Mouse (Mus musculus) ES-E14 (cell line): ENCODE measurements around the gene Agap3. TPM values are rescaled to one million over a fixed set of nuclear protein-coding genes. Genes with fewer than 3 reads are reported as not detected.

Experiments used
- DNase-seq: peaks from one replicate; pipeline ENCODE4 v3.0.0-alpha.2; 2013; ENCODE audit warnings: low read depth, low spot score
- H3K27ac ChIP-seq: 2 replicates; pipeline ENCODE4 v1.5.1; 2012; ENCODE audit warnings: low read depth, mild to moderate bottlenecking, low read length, moderate library complexity, mixed read lengths; ENCODE audit not compliant: poor library complexity, insufficient read depth, severe bottlenecking
- H3K36me3 ChIP-seq: 2 replicates; pipeline ENCODE4 v1.6.1; 2012; ENCODE audit warnings: mild to moderate bottlenecking, low read length, moderate library complexity, mixed read lengths; ENCODE audit not compliant: control insufficient read depth, poor library complexity, insufficient read depth, severe bottlenecking
- H3K4me1 ChIP-seq, 2 experiments: fragments of 150-350 bp in 1 of 2; sonication (generic) in 1 of 2; 2 replicates each; pipeline ENCODE4 v1.6.1; 2012; ENCODE audit warnings: low read length in 2 of 2, mild to moderate bottlenecking in 1 of 2, mixed read lengths in 1 of 2; ENCODE audit not compliant: control insufficient read depth in 2 of 2, insufficient read depth in 2 of 2, poor library complexity in 1 of 2
- H3K4me3 ChIP-seq, 2 experiments: fragments of 150-350 bp in 1 of 2; sonication (generic) in 1 of 2; 2 replicates each; pipeline ENCODE4 v1.5.1; 2012; ENCODE audit warnings: low read length in 2 of 2, low read depth in 1 of 2, mild to moderate bottlenecking in 1 of 2, mixed read lengths in 1 of 2; ENCODE audit not compliant: insufficient read depth in 1 of 2, poor library complexity in 1 of 2, severe bottlenecking in 1 of 2
- H3K9ac ChIP-seq: 2 replicates; pipeline ENCODE4 v1.6.1; 2012; ENCODE audit warnings: low read depth, mild to moderate bottlenecking, low read length, mixed read lengths; ENCODE audit not compliant: poor library complexity, insufficient read depth, severe bottlenecking
- H3K9me3 ChIP-seq: fragments of 150-350 bp; sonication (generic); 2 replicates; pipeline ENCODE4 v1.6.1; 2012; ENCODE audit warnings: low read depth, mild to moderate bottlenecking, low read length; ENCODE audit not compliant: control insufficient read depth, insufficient read depth
- CHD2 ChIP-seq: IDR thresholded peaks from 2 replicates; pipeline ENCODE4 v1.6.1; 2014; ENCODE audit warnings: mild to moderate bottlenecking, low read depth, low read length, inconsistent platforms
- HCFC1 ChIP-seq: IDR thresholded peaks from 2 replicates; pipeline ENCODE4 v1.6.1; 2012; ENCODE audit warnings: low read length, inconsistent platforms, borderline replicate concordance; ENCODE audit not compliant: insufficient read depth
- MAFK ChIP-seq: IDR thresholded peaks from 2 replicates; pipeline ENCODE4 v1.6.1; 2014; ENCODE audit warnings: mild to moderate bottlenecking, low read depth, low read length, inconsistent platforms; ENCODE audit not compliant: insufficient read depth
- ZC3H11A ChIP-seq: IDR thresholded peaks from 2 replicates; pipeline ENCODE4 v1.6.1; 2012; ENCODE audit warnings: low read depth, mild to moderate bottlenecking, inconsistent platforms, low read length, borderline replicate concordance
- ZNF384 ChIP-seq: IDR thresholded peaks from 2 replicates; pipeline ENCODE4 v1.6.1; 2012; ENCODE audit warnings: low read depth, low read length, inconsistent platforms
- in situ Hi-C, 2 experiments: fragments of 600-800 bp; cut with MboI; formaldehyde crosslinking; loops; one replicate each; pipeline ENCODE4 v1.15.1; 2025; ENCODE audit warnings: low sequenced_read_pairs in 2 of 2, inconsistent platforms in 1 of 2; ENCODE audit not compliant: unreplicated experiment in 2 of 2
- total RNA-seq: library from RNA; depleted of rRNA; stranded (reverse); fragments of 300-350 nt; gene quantifications from 2 replicates; pipeline ENCODE4 v1.2.3, GENCODE M21; 2012

The Agap3 gene
- total RNA-seq, 1 experiment = 51.2 TPM

GRCm38 (mm10) chr5:24455613-24456012 lies 3.6 kb downstream of the Agap3 start:
- peak overlapping the region; percentile 58 for H3K9ac ChIP-seq
- no peaks in the 10 kb centered on the region; the same call in 1 of the 2 replicates for H3K36me3 ChIP-seq

GRCm38 (mm10) chr5:24466762-24467161 lies 14.8 kb downstream of the Agap3 start:
- in situ Hi-C loops = loop anchor here in 1 of 2 experiments (10.0 kb wide), 1 partner anchor 58 kb away; the partner anchor contains the start of gene Gbx1
- Histone ChIP-seq H3K27ac (no peak overlapping the region), H3K4me3 (peak overlapping the region in 1 of 2 experiments; percentile 39; a peak in 1 of 4 replicates), H3K9ac (no peak overlapping the region; the same call in 1 of the 2 replicates), H3K4me1 (0 out of 4 replicates have a peak, but pooled peaks cover 0 to 2% of the 10 kb centered on the region in 2 experiments), H3K36me3 (no peaks in the 10 kb centered on the region), H3K9me3 (no peaks in the 10 kb centered on the region)
- DNase-seq = no peak
- no peak for TF ChIP-seq CHD2
- no peak for TF ChIP-seq HCFC1
- no peak for TF ChIP-seq ZNF384
- TF ChIP-seq ZC3H11A = no peak
- TF ChIP-seq MAFK = no peak

More at GRCm38 (mm10) chr5:24455613-24456012, 3.6 kb downstream of the Agap3 start:
- in situ Hi-C loops = no loop called here
- H3K27ac ChIP-seq = no peak overlapping the region
- peaks cover 3 to 18% of the 10 kb centered on the region in 2 experiments; a peak in 2 of 4 replicates for H3K4me1 ChIP-seq
- TF ChIP-seq ZC3H11A (no peak), HCFC1 (no peak), MAFK (no peak), CHD2 (no peak), ZNF384 (no peak)
- H3K4me3 ChIP-seq = no peak overlapping the region
- DNase-seq = no peak
- H3K9me3 ChIP-seq = no peaks in the 10 kb centered on the region

GRCm38 (mm10) chr5:24470600-24470999 lies 18.6 kb downstream of the Agap3 start:
- in situ Hi-C loops = no loop called here
- no peak overlapping the region for H3K4me3 ChIP-seq
- peak; percentile 77 for DNase-seq
- no peak overlapping the region for H3K9ac ChIP-seq
- peak; percentile 71 for TF ChIP-seq ZC3H11A
- TF ChIP-seq HCFC1 = no peak
- H3K27ac ChIP-seq = no peak overlapping the region
- H3K9me3 ChIP-seq = no peaks in the 10 kb centered on the region
- H3K4me1 ChIP-seq = peaks cover 0 to 14% of the 10 kb centered on the region in 2 experiments; a peak in 2 of 4 replicates
- H3K36me3 ChIP-seq = no peaks in the 10 kb centered on the region

- Histone ChIP-seq H3K4me3 (peak overlapping the region in 1 of 2 experiments; percentile 2; a peak in 1 of 4 replicates), H3K9ac (peak overlapping the region; percentile 28; the same call in 1 of the 2 replicates), H3K27ac (no peak overlapping the region), H3K9me3 (no peaks in the 10 kb centered on the region), H3K4me1 (peaks cover 0 to 18% of the 10 kb centered on the region in 2 experiments; a peak in 2 of 4 replicates), H3K36me3 (peaks cover 11% of the 10 kb centered on the region; the same call in 1 of the 2 replicates)
- TF ChIP-seq ZNF384 (no peak), MAFK (no peak), HCFC1 (no peak), ZC3H11A (no peak), CHD2 (no peak)
- in situ Hi-C loops = no loop called here
- peak; percentile 60 for DNase-seq
Measured at GRCm38 (mm10) chr5:24472884-24473619, 21.1 kb downstream of the Agap3 start.
